Mouse (Mus musculus) erythroid progenitor cell, adult 5-6 weeks (primary cell): ENCODE data around the gene Rps6kl1. TPM values are rescaled to one million over a fixed set of nuclear protein-coding genes. Genes with fewer than 3 reads are reported as not detected.

Experiments used
- ATAC-seq: replicated peaks from 2 replicates; pipeline ENCODE4 v1.8.0; 2016; ENCODE audit warnings: moderate number of reproducible peaks, mild to moderate bottlenecking, moderate TSS enrichment, inconsistent platforms; ENCODE audit not compliant: poor library complexity, low FRiP score, severe bottlenecking
- total RNA-seq, 2 experiments: library from RNA; stranded (forward) in 1 of 2; stranded (reverse) in 1 of 2; fragments of 150-400 nt in 1 of 2; fragments of 186-747, 209-891 nt in 1 of 2; gene quantifications; 2 replicates each; pipeline versions ENCODE4 v1.2.3 to v1.2.4; 2015 to 2017; ENCODE audit warnings: low replicate concordance in 2 of 2

Gene Rps6kl1
- total RNA-seq, 2 experiments from 2014 or later: not detected

DNA sequence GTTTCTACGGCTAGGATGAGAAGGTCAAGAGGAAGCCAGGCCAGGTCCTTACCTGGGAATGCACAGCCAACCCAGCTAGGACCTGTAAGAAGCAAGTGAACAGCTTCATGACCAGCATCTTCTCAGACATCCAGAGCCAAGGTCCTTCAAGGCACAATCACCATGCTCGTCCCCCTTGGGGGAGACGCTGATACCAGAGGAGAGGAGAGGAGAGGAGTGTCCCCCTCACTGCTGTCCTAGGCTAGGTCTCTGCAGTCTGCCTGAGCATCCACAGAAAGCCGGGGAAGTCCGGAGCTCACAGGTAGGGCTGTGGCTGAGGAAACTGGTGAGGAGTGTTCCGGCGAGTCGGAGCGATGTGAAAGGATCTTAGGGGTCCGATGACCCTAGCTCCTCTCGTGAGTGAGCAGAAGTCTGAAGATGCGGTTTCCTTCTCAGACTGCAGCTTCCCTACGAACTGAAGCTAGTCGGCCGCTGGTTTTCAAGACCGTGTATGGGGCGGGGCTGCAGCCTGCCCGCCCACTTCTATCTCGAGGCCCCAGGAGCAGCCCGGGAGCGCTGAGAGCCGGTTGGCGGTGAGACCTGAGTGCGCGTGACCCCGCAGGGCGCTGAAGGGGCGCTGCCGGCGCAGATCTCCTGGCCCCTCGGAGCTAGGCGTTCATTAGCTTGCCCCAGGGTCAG lies 25.9 kb upstream of the Rps6kl1 start:
- ATAC-seq: 0 out of 2 replicates have a peak, but pooled peaks have one; percentile 39

GRCm38 (mm10) chr12:85175926-85176845 lies 25.1 kb upstream of the Rps6kl1 start:
- no peak for ATAC-seq

DNA sequence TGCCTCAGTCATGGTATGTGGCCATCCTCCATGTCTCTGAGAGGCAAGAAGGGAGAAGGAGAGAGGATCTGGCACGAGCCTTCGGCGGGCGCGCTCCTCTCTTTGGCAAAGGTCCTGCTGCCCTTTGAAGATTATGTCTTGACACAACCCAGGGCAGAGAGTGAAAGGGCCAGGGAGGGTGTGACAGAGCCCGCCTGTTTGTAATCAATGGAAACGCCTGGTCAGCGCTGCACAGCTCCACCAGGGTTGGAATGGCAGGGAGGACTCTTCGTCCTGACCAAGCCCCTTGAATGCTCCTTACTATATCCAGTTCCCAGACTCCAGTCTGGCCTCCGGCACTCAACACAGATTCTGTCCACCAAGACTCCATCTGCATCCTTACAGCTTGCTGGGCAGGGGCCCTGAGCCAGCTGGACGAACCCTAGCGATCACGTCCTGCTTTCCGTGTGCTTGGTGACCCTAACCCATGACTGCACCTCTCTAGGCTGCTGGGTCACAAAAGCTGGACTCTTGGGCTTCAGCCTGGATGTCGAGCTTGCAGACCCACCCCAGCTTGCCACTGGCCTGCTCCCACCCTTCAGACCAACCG lies 24.1 kb upstream of the Rps6kl1 start:
- no peak for ATAC-seq

DNA sequence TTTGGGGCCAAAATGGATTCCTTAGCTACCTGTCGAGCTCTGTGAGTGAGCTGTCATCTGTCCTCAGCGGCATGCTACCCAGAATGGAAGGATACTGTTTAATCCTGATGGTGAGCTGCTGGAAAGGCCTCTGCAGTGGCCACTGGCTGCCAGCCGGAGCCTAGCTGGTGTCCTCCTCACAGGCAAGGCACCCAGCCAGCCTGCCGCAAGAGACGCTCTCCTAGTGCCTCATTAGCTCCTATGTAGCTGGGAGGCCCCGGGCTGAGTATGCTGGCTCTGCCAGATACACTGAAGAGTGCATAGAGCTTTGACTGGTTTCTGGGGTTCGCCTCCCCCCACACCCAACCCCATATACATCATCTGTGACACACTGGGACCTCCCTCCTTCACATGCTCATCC lies 23.0 kb upstream of the Rps6kl1 start:
- ATAC-seq: no peak

GRCm38 (mm10) chr12:85170948-85171307 lies 19.9 kb upstream of the Rps6kl1 start:
- ATAC-seq: no peak

DNA sequence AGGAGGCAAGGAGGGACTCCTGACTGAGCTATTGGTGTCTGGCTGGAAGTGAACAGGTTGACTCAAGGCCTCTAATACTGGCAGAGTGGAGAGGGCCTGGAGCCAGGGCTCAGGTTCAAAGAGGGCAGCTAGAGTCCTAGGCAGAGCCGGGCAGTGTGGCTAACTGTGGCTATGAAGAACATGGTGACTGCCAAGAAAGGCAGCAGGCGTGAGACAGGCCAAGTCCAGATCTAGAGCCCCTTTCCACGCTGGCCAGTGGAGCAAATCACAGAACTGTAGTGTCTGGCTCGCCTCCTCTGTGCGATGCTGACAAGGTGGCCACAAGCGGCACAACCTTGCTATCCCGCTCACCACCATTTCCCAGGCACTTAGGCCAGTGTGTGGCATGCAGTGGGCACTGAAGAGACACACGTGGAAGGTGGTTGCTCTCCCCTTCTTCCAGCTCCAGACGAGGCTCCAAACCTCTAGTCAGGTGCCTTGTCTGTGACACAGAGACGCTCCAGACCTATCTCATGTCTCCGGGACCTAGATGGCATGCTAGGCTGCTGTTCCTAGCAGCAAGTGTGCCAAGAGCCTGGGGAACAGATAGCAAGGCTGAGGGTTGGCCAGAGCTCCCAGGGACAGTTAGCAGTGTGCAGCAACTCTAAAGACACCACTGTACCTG lies 19.4 kb upstream of the Rps6kl1 start:
- no peak for ATAC-seq

- no peak for ATAC-seq
These were observed 18.8 kb upstream of the Rps6kl1 start for GRCm38 (mm10) chr12:85169877-85170276.

DNA sequence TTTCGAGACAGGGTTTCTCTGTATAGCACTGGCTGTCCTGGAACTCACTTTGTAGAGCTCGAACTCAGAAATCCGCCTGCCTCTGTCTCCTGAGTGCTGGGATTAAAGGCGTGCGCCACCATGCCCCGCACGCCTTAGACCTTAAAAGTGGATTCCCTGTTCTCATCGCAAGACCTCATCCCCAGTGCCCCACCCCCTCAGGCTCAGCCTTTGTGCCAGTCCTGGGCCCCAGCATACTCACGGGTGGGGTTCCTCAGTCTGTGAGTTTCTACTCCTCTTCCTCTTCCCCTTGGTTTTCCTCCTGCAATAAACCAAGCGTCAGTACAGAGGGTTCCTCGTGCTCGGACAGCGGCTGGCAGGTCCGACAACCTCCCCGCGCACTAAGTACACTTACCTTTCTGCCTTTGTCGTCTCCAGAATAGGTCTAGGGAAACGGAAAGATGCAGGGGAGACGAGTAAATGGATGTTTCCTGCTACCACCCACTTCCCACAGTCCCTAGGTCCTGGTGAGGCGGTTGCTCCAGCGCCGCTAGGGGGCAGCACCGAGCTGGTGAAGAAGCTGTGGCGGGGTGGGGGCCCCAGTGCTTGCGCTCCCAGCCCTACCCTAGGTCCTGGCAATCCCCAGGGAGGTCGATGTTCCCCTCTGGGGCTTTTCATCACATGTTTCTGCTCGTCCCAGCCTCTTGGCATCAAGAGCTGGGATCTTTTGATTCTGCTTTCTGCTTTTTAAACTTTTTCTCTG lies 18.2 kb upstream of the Rps6kl1 start:
- ATAC-seq: peak; percentile 63; the same call in 1 of the 2 replicates

DNA sequence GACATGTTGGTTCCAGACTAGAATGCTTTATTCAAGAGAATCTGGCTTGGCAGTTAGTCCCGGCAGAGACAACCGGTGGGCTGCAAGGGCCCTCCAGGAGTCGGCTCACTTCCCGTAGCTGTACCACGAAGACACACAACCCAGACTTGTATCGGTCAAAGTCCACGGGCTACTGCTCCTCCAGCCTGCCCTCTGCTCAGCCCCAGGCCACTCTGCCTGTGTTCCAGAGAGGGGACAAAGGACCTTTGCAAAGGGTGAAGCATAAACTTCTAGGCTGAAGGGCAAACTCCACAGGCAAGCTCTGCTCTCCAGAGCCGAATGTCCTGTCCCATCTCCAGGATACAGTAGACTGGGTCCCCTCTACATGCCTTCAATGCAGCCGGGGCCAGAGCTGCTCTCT lies 15.6 kb upstream of the Rps6kl1 start:
- ATAC-seq: no peak

DNA sequence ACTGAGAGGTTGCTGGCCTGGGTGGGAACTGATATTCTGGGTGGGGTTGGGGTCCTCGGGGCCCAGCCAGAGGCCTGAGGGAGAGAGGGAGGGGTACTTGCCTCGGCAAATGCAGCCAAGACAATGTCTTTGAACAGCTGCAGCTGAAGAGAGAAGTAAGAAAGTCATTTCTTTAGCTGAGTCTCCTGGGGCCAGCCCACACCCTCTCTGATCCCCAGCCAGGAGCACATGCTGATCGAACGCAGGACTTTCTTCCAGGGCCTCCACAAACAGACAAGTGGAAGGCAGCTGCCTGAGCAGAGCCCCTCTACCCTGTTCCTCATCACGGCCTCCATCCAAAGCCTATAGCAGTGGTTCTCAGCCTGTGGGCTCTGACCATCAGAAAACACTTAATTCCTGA lies 13.9 kb upstream of the Rps6kl1 start:
- ATAC-seq: no peak

- no peak for ATAC-seq
These were observed 8.5 kb upstream of the Rps6kl1 start for GRCm38 (mm10) chr12:85159592-85159991.

- ATAC-seq: no peak
These were observed 7.7 kb upstream of the Rps6kl1 start for GRCm38 (mm10) chr12:85158801-85159200.

- ATAC-seq: no peak
These were observed 6.9 kb upstream of the Rps6kl1 start for GRCm38 (mm10) chr12:85157797-85158460.

- no peak for ATAC-seq
These were observed 5.3 kb upstream of the Rps6kl1 start for GRCm38 (mm10) chr12:85156324-85156723.

DNA sequence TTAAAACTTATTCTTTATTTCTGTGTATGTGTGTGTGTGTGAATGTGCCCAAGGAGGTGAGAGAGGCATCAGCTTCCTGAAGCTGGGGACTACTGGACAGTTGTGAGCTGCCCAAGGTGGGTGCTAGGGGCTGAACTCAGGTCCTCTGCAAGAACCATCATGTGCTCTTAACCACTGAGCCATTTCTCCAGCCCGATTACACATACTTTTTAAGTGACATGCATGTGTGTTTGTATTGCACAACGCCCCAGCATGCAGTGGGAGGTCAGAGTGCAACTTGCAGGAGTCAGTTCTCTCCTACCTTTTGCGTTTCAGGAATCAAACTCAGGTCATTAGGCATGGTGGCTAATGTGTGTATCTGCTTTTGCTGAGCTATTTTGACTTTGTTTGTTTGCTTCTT lies 1.9 kb upstream of the Rps6kl1 start:
- no peak for ATAC-seq

GRCm38 (mm10) chr12:85150321-85151001 lies 603 bp downstream of the Rps6kl1 start:
- ATAC-seq: no peak

- ATAC-seq: no peak
These were observed 4.2 kb downstream of the Rps6kl1 start for GRCm38 (mm10) chr12:85146881-85147280.

DNA sequence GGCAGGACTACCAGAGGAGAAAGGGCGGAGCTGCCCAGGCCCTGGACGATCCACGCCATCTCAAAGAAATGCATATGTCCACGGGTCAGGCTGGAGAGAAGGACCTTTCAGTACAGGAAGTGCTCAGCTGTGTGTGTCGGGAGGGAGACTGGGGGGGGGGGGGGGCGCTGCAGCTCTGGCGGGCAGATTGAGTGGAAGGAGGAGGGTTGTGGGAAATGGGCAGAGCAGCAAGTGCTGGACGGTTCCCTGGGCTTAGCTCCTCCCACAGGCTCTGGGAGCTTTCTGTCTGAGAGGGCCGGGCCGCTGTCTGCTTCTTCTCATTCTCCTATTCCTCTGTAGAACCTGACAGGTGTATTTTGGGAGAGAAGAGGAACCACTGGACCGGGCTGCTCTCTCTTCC lies 4.7 kb downstream of the Rps6kl1 start:
- no peak for ATAC-seq

DNA sequence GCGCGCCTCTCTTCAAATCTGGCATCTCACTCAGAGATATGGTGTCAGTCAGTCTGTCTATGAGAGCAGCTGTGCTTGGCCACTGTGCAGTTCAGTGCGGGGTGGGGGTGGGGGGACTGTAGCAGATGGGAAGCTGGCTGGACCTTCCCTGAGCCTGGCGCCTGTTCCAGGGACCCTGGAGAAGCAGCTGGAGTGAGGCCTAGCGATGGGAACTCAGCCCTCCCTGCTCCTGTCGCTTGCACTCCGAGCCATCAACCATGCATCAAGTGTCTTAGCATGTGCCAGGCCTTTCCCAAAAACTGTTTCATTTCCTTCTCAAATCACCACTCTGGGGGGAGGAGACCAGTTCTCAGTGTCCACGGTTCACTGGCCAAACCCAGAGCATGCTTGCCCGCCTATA lies 5.4 kb downstream of the Rps6kl1 start:
- ATAC-seq: no peak
